Comparison of ENCODE assay signal across 25 mouse cellular contexts in genomic region chr12:110650241-110650641, GRCm38 (mm10). TPM values are rescaled to one million over a fixed set of nuclear protein-coding genes. Genes with fewer than 3 reads are reported as not detected.
A peak's percentile ranks its signal among the peaks of the same experiment; 100 is the strongest.
DNase-seq lines count a peak whose midpoint lies in the region; TF ChIP-seq lines count a peak whose summit lies in the region.
"Had no signal": no experiment of that assay in that cellular context is flagged by ENCODE, and none has a peak within 500 bp of the region (broad histone marks: within the 10 kb centered on the region; RNA-seq: fewer than 3 reads in every experiment).

No protein-coding gene starts in this region.

- peak; percentile 22; the same call in 1 of the 2 replicates for TF ChIP-seq CTCF in kidney, adult 2 months (conservative IDR thresholded peaks at IDR 0.05; ENCODE audit: insufficient read depth, insufficient read length, low read depth, low read length)

- no peaks in the 10 kb centered on the region for H3K4me1 ChIP-seq in kidney, adult 2 months (ENCODE audit: control insufficient read depth, insufficient read depth, low read length)
- H3K4me1 ChIP-seq: embryonic facial prominence, embryonic 13.5 days; forebrain, embryonic 10.5 days; hindbrain, embryonic 13.5 days; intestine, embryonic 15.5 days; midbrain, embryonic 15.5 days; neural tube, embryonic 12.5 days had no signal

- no peaks in the 10 kb centered on the region for H3K27me3 ChIP-seq in kidney, adult 2 months (replicated peaks; ENCODE audit: control insufficient read depth, insufficient read depth, low read length)
- H3K27me3 ChIP-seq: embryonic facial prominence, embryonic 13.5 days; hindbrain, embryonic 13.5 days; intestine, embryonic 15.5 days; midbrain, embryonic 15.5 days; neural tube, embryonic 12.5 days had no signal

- H3K4me3 ChIP-seq in kidney, adult 2 months (ENCODE audit: insufficient read depth, low read depth, low read length), result no peak overlapping the region
- H3K4me3 ChIP-seq: embryonic facial prominence, embryonic 13.5 days; forebrain, embryonic 10.5 days; hindbrain, embryonic 13.5 days; intestine, embryonic 15.5 days; midbrain, embryonic 15.5 days; neural tube, embryonic 12.5 days had no signal

- no peak for TF ChIP-seq POLR2A in kidney, adult 2 months (IDR thresholded peaks at IDR 0.05; ENCODE audit: low read depth, low read length)

- H3K27ac ChIP-seq in kidney, adult 2 months (ENCODE audit: insufficient read depth, low read depth, low read length), result no peak overlapping the region
- H3K27ac ChIP-seq: embryonic facial prominence, embryonic 13.5 days; forebrain, embryonic 10.5 days; hindbrain, embryonic 13.5 days; intestine, embryonic 15.5 days; macrophage; midbrain, embryonic 15.5 days; neural tube, embryonic 12.5 days had no signal

- WGBS in kidney, adult 2 months, result 63% methylated on average over 8 of the region's 8 CpGs

- intact Hi-C loops in left cerebral cortex, postnatal 10 days (cut with DNase I), result loop anchor here (5.0 kb wide), 1 partner anchor 33 kb away; no protein-coding TSS in a partner anchor
- intact Hi-C loops in left cerebral cortex, postnatal 25 days (cut with DNase I), result loop anchor here (5.0 kb wide), 1 partner anchor 33 kb away; no protein-coding TSS in a partner anchor

- H3K36me3 ChIP-seq in kidney, adult 2 months (ENCODE audit: control insufficient read depth, insufficient read depth, low read length), result peaks cover 1% of the 10 kb centered on the region; the same call in 1 of the 2 replicates

- no peak for DNase-seq in kidney, adult 2 months
- no peak for DNase-seq in kidney, postnatal 25 days
- DNase-seq in left cerebral cortex, adult 8-10 months (ENCODE audit: low spot score in 2 of 2), result peak; percentile 19 to 36
- DNase-seq in left cerebral cortex, postnatal 10 days (ENCODE audit: extremely low spot score in 1 of 2, low spot score in 2 of 2), result no peak
- DNase-seq in MN1 (ENCODE audit: low spot score), result peak; percentile 6
- peak; percentile 51 to 70 for DNase-seq in left cerebral cortex, postnatal 25 days (ENCODE audit: low spot score in 2 of 2)
- no peak for DNase-seq in thymus, postnatal 4 days
- DNase-seq: adrenal gland, adult 2 months; cerebellum, adult 18-20 months; heart, adult 18-20 months; lung, embryonic 14.5 days; spleen, adult 18-20 months had no signal

RNA-seq across cellular contexts. Expression of gene 1700001K19Rik, which starts 32.2 kb away (rescaled TPM):
- polyA plus RNA-seq in kidney, adult 2 months (2012; rRNA removed), result not detected in 2 replicates
- total RNA-seq in left cerebral cortex, adult 8-10 months (2022), result not detected
- not detected for total RNA-seq in left cerebral cortex, postnatal 10 days (2021)
- total RNA-seq in left cerebral cortex, postnatal 25 days (2021), result not detected
- total RNA-seq: adrenal gland, adult 2 months; common myeloid progenitor, adult 5-6 weeks; G1E; heart, adult 18-20 months had no signal
- polyA plus RNA-seq: adrenal gland, adult 2 months; embryonic facial prominence, embryonic 13.5 days; forebrain, embryonic 10.5 days; G1E; heart, embryonic 16.5 days; intestine, embryonic 15.5 days; large intestine, adult 2 months; lung, embryonic 14.5 days; macrophage; midbrain, embryonic 15.5 days; neural tube, embryonic 12.5 days; stomach, embryonic 16.5 days; urinary bladder, adult 2 months had no signal

RNA-seq across cellular contexts. Expression of gene Dync1h1, which starts 49.0 kb away (rescaled TPM):
- 186 and 236 TPM in 2 replicates for polyA plus RNA-seq in kidney, adult 2 months (2012; rRNA removed)
- 100 to 1,000 TPM; 273 to 304 (median 298) TPM for total RNA-seq in left cerebral cortex, adult 8-10 months (2022)
- 100 to 1,000 TPM; 337 to 350 TPM for total RNA-seq in left cerebral cortex, postnatal 10 days (2021)
- total RNA-seq in left cerebral cortex, postnatal 25 days (2021), result 100 to 1,000 TPM; 308 to 319 TPM

RNA-seq across cellular contexts. Expression of gene Hsp90aa1, which starts 52.3 kb away (rescaled TPM):
- 95.6 and 115 TPM in 2 replicates for polyA plus RNA-seq in kidney, adult 2 months (2012; rRNA removed)
- 1,000 to 10,000 TPM in 3 of 4 experiments, 100 to 1,000 TPM in 1; 977 to 1,063 (median 1,024) TPM for total RNA-seq in left cerebral cortex, adult 8-10 months (2022)
- total RNA-seq in left cerebral cortex, postnatal 10 days (2021), result 1,000 to 10,000 TPM; 1,010 to 1,036 TPM
- total RNA-seq in left cerebral cortex, postnatal 25 days (2021), result 1,000 to 10,000 TPM; 1,069 to 1,070 TPM

Comparison
In these comparisons a context has a peak if more than half of its experiments do, and no peak if none do; other contexts are left out.
1. DNase-seq: peak in left cerebral cortex, adult 8-10 months (2 of 2), MN1 (single experiment) and left cerebral cortex, postnatal 25 days (2 of 2); none in kidney, adult 2 months (single experiment), kidney, postnatal 25 days (0 of 2), left cerebral cortex, postnatal 10 days (0 of 2) and thymus, postnatal 4 days (single experiment).